ENCODE assay signal across 18 mouse cellular contexts in genomic region chr1:180429819-180430218, GRCm38 (mm10). TPM values are rescaled to one million over a fixed set of nuclear protein-coding genes. Genes with fewer than 3 reads are reported as not detected.
A peak's percentile ranks its signal among the peaks of the same experiment; 100 is the strongest.
DNase-seq lines count a peak whose midpoint lies in the region; ATAC-seq and TF ChIP-seq lines count a peak whose summit lies in the region.
"Had no signal": no experiment of that assay in that cellular context is flagged by ENCODE, and none has a peak within 500 bp of the region (broad histone marks: within the 10 kb centered on the region; RNA-seq: fewer than 3 reads in every experiment).

No protein-coding gene starts in this region.

- 54% methylated on average over 5 of the region's 5 CpGs for WGBS in macrophage (ENCODE audit: missing documents)

- ATAC-seq in monocyte, adult 5-6 weeks (replicated peaks; ENCODE audit: insufficient number of reproducible peaks, low FRiP score, low TSS enrichment, poor library complexity, severe bottlenecking), result 0 out of 2 replicates have a peak, but pooled peaks have one; percentile 3
- ATAC-seq: forebrain, embryonic 13.5 days had no signal

- H3K79me2 ChIP-seq in macrophage (ENCODE audit: inconsistent target), result no peaks in the 10 kb centered on the region; the same call in 1 of the 2 replicates

- H3K36me3 ChIP-seq in macrophage (ENCODE audit: inconsistent target), result no peaks in the 10 kb centered on the region
- H3K36me3 ChIP-seq: embryonic facial prominence, embryonic 10.5 days; heart, embryonic 15.5 days; hindbrain, embryonic 10.5 days had no signal

- no peak for DNase-seq in layer of hippocampus, adult 2 months (ENCODE audit: low spot score in 2 of 2)
- no peak for DNase-seq in layer of hippocampus, postnatal 14 days (ENCODE audit: low spot score in 2 of 2)
- no peak for DNase-seq in right cerebral cortex, adult 2 months (ENCODE audit: low spot score in 2 of 2)
- DNase-seq in urinary bladder, postnatal 25 days (ENCODE audit: low spot score), result no peak
- DNase-seq: adrenal gland, adult 2 months; adrenal gland, postnatal 25 days; cerebellum, adult 2 months; cerebellum, postnatal 10 days; gastrocnemius, adult 2 months; gastrocnemius, postnatal 25 days; heart, adult 18-20 months had no signal

- H3K4me3 ChIP-seq in layer of hippocampus, adult 2 months, result no peak overlapping the region
- H3K4me3 ChIP-seq in macrophage (ENCODE audit: inconsistent target), result no peak overlapping the region
- H3K4me3 ChIP-seq: embryonic facial prominence, embryonic 10.5 days; forebrain, embryonic 13.5 days; gastrocnemius, adult 2 months; heart, embryonic 15.5 days; hindbrain, embryonic 10.5 days had no signal

- H3K27ac ChIP-seq in layer of hippocampus, adult 2 months, result 0 out of 2 replicates have a peak overlapping the region, but pooled peaks have one; percentile 32
- peak overlapping the region; percentile 89 for H3K27ac ChIP-seq in macrophage
- H3K27ac ChIP-seq: embryonic facial prominence, embryonic 10.5 days; forebrain, embryonic 13.5 days; gastrocnemius, adult 2 months; heart, embryonic 15.5 days; hindbrain, embryonic 10.5 days; hindbrain, embryonic 14.5 days had no signal

- no peak for TF ChIP-seq CTCF in layer of hippocampus, adult 2 months (conservative IDR thresholded peaks at IDR 0.05)

RNA-seq across cellular contexts. Expression of gene Stum, which starts 53.5 kb away (rescaled TPM):
- total RNA-seq in layer of hippocampus, adult 2 months (2021), result 100 to 1,000 TPM; 298 to 309 TPM
- 100 to 1,000 TPM; 263 to 281 TPM for total RNA-seq in layer of hippocampus, postnatal 14 days (2021)
- total RNA-seq in macrophage (2018; cell fraction: chromatin; rRNA removed), result 1 to 10 TPM in 1 of 26 experiments, under 1 TPM in 6, not detected in 19; 0.12 to 1.3 (median 0.18) TPM
- under 1 TPM in 15 of 26 experiments, not detected in 11; 0.04 to 0.29 (median 0.10) TPM for total RNA-seq in macrophage (2018; cell fraction: cytosol; rRNA removed)
- 1 to 10 TPM in 1 of 26 experiments, under 1 TPM in 9, not detected in 16; 0.05 to 1.1 (median 0.22) TPM for total RNA-seq in macrophage (2018; cell fraction: nucleus; rRNA removed)
- polyA plus RNA-seq in macrophage (2018), result 0.05 to 0.09 TPM in 2 of 3 replicates, not detected in the other
- total RNA-seq in monocyte, adult 5-6 weeks (2017), result not detected in 3 replicates

Comparison
In these comparisons a context has a peak if more than half of its experiments do, and no peak if none do; other contexts are left out.
1. RNA of gene Stum, which starts 53.5 kb away (total RNA-seq): 298 to 309 TPM in layer of hippocampus, adult 2 months and 263 to 281 TPM in layer of hippocampus, postnatal 14 days; not detected in monocyte, adult 5-6 weeks; every median in the first group is over 100 times any median in the second.